Mouse (Mus musculus) lung, postnatal 0 days (tissue): Measurements from ENCODE around the gene Dnm3.

Experiments
- CTCF ChIP-seq: IDR thresholded peaks from 2 replicates; pipeline ENCODE4 v1.5.1; 2016; ENCODE audit warnings: antibody characterized with exemption, mild to moderate bottlenecking
- EP300 ChIP-seq: IDR thresholded peaks from 2 replicates; pipeline ENCODE4 v1.6.1; 2016; ENCODE audit warnings: antibody characterized with exemption, mild to moderate bottlenecking, control low read depth

DNA sequence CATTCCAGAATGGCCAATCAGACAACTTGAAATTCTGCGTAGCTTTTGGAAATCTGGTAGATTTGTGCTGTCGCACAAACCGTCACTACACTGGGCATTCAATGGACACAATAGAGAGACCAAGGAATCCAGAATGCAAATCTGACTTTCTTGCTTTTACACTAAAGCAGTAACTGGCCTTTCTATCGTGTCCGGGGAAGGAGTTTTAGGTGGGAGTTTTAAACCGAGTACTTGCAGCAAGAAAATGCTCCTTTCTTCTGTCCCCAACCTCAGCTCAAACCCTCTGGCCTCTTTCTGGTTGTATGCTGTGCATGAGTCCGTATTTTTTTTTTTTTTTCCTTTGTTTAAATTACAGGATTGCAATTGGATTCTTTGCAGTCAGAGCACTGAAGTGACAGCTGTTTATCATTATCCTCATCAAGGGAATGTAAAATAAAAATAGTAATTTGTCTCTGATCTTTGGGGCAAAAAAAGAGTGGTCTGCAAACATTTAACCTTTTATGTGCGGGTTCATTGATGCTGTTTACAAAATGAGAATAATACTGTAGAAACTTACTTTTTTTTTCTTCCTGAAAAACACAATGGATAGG lies 454.1 kb downstream of the Dnm3 start:
- TF ChIP-seq CTCF (no peak), EP300 (no peak)
